Mouse (Mus musculus) ovary, adult 18-20 months (tissue): ENCODE measurements around the gene Gpr84.

Source experiments
- DNase-seq: peaks from one replicate; pipeline ENCODE4 v3.0.0; 2022; ENCODE audit warnings: low spot score, mixed read lengths

Gene Gpr84

GRCm38 (mm10) chr15:103310365-103310910 is at the start of gene Gpr84:
TSS of gene Gpr84 (minus strand) at chr15:103310612.
- DNase-seq, result no peak

- DNase-seq, result no peak
Observed at GRCm38 (mm10) chr15:103359869-103360602, 49.6 kb upstream of the Gpr84 start.

GRCm38 (mm10) chr15:103359122-103359510 is 48.7 kb upstream of the Gpr84 start:
- no peak for DNase-seq

- DNase-seq, result no peak
Observed at GRCm38 (mm10) chr15:103358278-103359121, 48.1 kb upstream of the Gpr84 start.

GRCm38 (mm10) chr15:103357817-103358216 is 47.4 kb upstream of the Gpr84 start:
- no peak for DNase-seq

GRCm38 (mm10) chr15:103356130-103356529 is 45.7 kb upstream of the Gpr84 start:
- DNase-seq, result no peak

GRCm38 (mm10) chr15:103355420-103355819 is 45.0 kb upstream of the Gpr84 start:
- DNase-seq, result no peak

GRCm38 (mm10) chr15:103354690-103355089 is 44.3 kb upstream of the Gpr84 start:
- no peak for DNase-seq

- no peak for DNase-seq
Observed at GRCm38 (mm10) chr15:103353511-103354256, 43.3 kb upstream of the Gpr84 start.

- no peak for DNase-seq
Observed at GRCm38 (mm10) chr15:103352856-103353255, 42.4 kb upstream of the Gpr84 start.

GRCm38 (mm10) chr15:103347275-103347684 is 36.9 kb upstream of the Gpr84 start:
- DNase-seq, result no peak

GRCm38 (mm10) chr15:103345789-103346188 is 35.4 kb upstream of the Gpr84 start:
- no peak for DNase-seq

GRCm38 (mm10) chr15:103343556-103343955 is 33.1 kb upstream of the Gpr84 start:
- no peak for DNase-seq

- DNase-seq, result no peak
Observed at GRCm38 (mm10) chr15:103343008-103343407, 32.6 kb upstream of the Gpr84 start.

- DNase-seq, result no peak
Observed at GRCm38 (mm10) chr15:103342415-103342814, 32.0 kb upstream of the Gpr84 start.

- DNase-seq, result no peak
Observed at GRCm38 (mm10) chr15:103341547-103341946, 31.1 kb upstream of the Gpr84 start.

- DNase-seq, result no peak
Observed at GRCm38 (mm10) chr15:103340786-103341185, 30.4 kb upstream of the Gpr84 start.

- DNase-seq, result no peak
Observed at GRCm38 (mm10) chr15:103339961-103340337, 29.5 kb upstream of the Gpr84 start, which contains the start of gene Zfp385a. TSS of gene Zfp385a (minus strand) at chr15:103340093.

- DNase-seq, result no peak
Observed at GRCm38 (mm10) chr15:103339166-103339960, 29.0 kb upstream of the Gpr84 start.

GRCm38 (mm10) chr15:103338829-103339165 is 28.4 kb upstream of the Gpr84 start:
- DNase-seq, result no peak

GRCm38 (mm10) chr15:103336996-103337667 is 26.7 kb upstream of the Gpr84 start:
- no peak for DNase-seq
